Mouse (Mus musculus) heart, postnatal 0 days (tissue): ENCODE data around the gene Thoc5.

Experiments
- CTCF ChIP-seq: IDR thresholded peaks from 2 replicates; pipeline ENCODE4 v1.5.1; 2016; ENCODE audit warnings: antibody characterized with exemption, control low read depth, low read depth
- EP300 ChIP-seq: IDR thresholded peaks from 2 replicates; pipeline ENCODE4 v1.6.1; 2016; ENCODE audit warnings: antibody characterized with exemption, low read depth

DNA sequence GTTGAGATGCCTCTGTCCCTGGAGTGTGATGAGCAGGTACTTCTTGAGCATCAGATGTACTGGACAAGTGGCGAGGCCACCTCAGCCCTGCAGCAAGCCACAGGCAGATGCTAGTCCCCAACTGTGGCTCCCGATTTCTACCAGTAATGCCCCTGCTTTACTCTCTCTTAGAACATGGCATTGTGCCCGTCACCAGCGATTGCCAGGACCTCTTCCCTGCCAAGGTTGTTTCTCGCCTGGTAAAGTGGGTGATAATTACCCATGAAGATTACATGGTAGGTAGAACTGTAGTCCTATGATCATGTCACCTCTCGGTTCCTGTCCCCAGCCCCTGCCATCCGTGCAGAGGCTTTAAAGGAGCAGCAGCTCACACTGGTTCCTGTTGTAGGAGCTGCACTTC, 26.6 kb downstream of the Thoc5 start:
- no peak for TF ChIP-seq CTCF
- TF ChIP-seq EP300, result no peak
